Mouse (Mus musculus) MEL (cell line): ENCODE measurements around the gene Bud31. TPM values are rescaled to one million over a fixed set of nuclear protein-coding genes. Genes with fewer than 3 reads are reported as not detected.

ENCODE experiments used
- DNase-seq: peaks from one replicate; pipeline ENCODE4 v3.0.0; 2011; ENCODE audit warnings: low read depth, low spot score
- H3K27ac ChIP-seq: 2 replicates; pipeline ENCODE4 v1.5.1; 2012; ENCODE audit warnings: low read depth, mild to moderate bottlenecking, control low read depth, low read length, moderate library complexity; ENCODE audit not compliant: control insufficient read depth
- H3K27me3 ChIP-seq, 2 experiments: fragments of 150-350 bp in 1 of 2; sonication (generic) in 1 of 2; 2 replicates each; pipeline ENCODE4 v1.6.1; 2012; ENCODE audit warnings: low read length in 2 of 2, mild to moderate bottlenecking in 2 of 2, improper control_type of control experiment in 1 of 2, moderate library complexity in 1 of 2; ENCODE audit not compliant: insufficient read depth in 2 of 2, control insufficient read depth in 1 of 2
- H3K36me3 ChIP-seq, 2 experiments: 2 replicates each; pipeline ENCODE4 v1.6.1; 2012 to 2014; ENCODE audit warnings: low read length in 2 of 2, improper control_type of control experiment in 1 of 2, inconsistent platforms in 1 of 2, mild to moderate bottlenecking in 1 of 2; ENCODE audit not compliant: insufficient read depth in 2 of 2, control insufficient read depth in 1 of 2
- H3K4me1 ChIP-seq, 2 experiments: fragments of 150-350 bp in 1 of 2; sonication (generic) in 1 of 2; 2 replicates each; pipeline ENCODE4 v1.6.1; 2012; ENCODE audit warnings: low read length in 2 of 2, improper control_type of control experiment in 1 of 2, mild to moderate bottlenecking in 1 of 2; ENCODE audit not compliant: insufficient read depth in 2 of 2, control insufficient read depth in 1 of 2
- H3K4me3 ChIP-seq, 2 experiments: fragments of 150-350 bp in 1 of 2; sonication (generic) in 1 of 2; 2 replicates each; pipeline ENCODE4 v1.5.1; 2012; ENCODE audit warnings: low read depth in 2 of 2, low read length in 2 of 2, mild to moderate bottlenecking in 2 of 2, moderate library complexity in 2 of 2, control low read depth in 1 of 2, improper control_type of control experiment in 1 of 2; ENCODE audit not compliant: control insufficient read depth in 1 of 2, insufficient read depth in 1 of 2
- H3K79me2 ChIP-seq: 2 replicates; pipeline ENCODE4 v1.6.1; 2012; ENCODE audit warnings: mild to moderate bottlenecking, low read length, moderate library complexity; ENCODE audit not compliant: control insufficient read depth, poor library complexity, insufficient read depth
- H3K9ac ChIP-seq: 2 replicates; pipeline ENCODE4 v1.6.1; 2012; ENCODE audit warnings: low read depth, mild to moderate bottlenecking, control low read depth, low read length, moderate library complexity; ENCODE audit not compliant: control insufficient read depth, poor library complexity, severe bottlenecking
- H3K9me3 ChIP-seq: fragments of 150-350 bp; sonication (generic); replicated peaks from 2 replicates; pipeline ENCODE4 v1.6.1; 2012; ENCODE audit warnings: mild to moderate bottlenecking, low read length, improper control_type of control experiment, moderate library complexity; ENCODE audit not compliant: insufficient read depth
- ELF1 ChIP-seq: IDR thresholded peaks from 2 replicates; pipeline ENCODE4 v1.6.1; 2014; ENCODE audit warnings: low read depth, mild to moderate bottlenecking, inconsistent platforms, low read length, improper control_type of control experiment, moderate library complexity
- ETS1 ChIP-seq: IDR thresholded peaks from 2 replicates; pipeline ENCODE4 v1.6.1; 2012; ENCODE audit warnings: low read depth, mild to moderate bottlenecking, inconsistent platforms, low read length, improper control_type of control experiment, moderate library complexity
- HCFC1 ChIP-seq: IDR thresholded peaks from 2 replicates; pipeline ENCODE4 v1.6.1; 2012; ENCODE audit warnings: low read depth, mild to moderate bottlenecking, inconsistent platforms, low read length, improper control_type of control experiment, moderate library complexity
- JUND ChIP-seq: IDR thresholded peaks from 2 replicates; pipeline ENCODE4 v1.6.1; 2011; ENCODE audit warnings: low read depth, mild to moderate bottlenecking, improper control_type of control experiment, low read length
- MAFK ChIP-seq: IDR thresholded peaks from 2 replicates; pipeline ENCODE4 v1.6.1; 2011; ENCODE audit warnings: low read depth, mild to moderate bottlenecking, low read length, improper control_type of control experiment, borderline replicate concordance
- MEF2A ChIP-seq: IDR thresholded peaks from 2 replicates; pipeline ENCODE4 v1.6.1; 2014; ENCODE audit warnings: low read depth, mild to moderate bottlenecking, inconsistent platforms, low read length, improper control_type of control experiment; ENCODE audit not compliant: poor library complexity, insufficient replicate concordance, severe bottlenecking; ENCODE audit errors: extremely low read depth
- MXI1 ChIP-seq: IDR thresholded peaks from 2 replicates; pipeline ENCODE4 v1.6.1; 2011; ENCODE audit warnings: mild to moderate bottlenecking, low read depth, low read length, improper control_type of control experiment
- MYC ChIP-seq: IDR thresholded peaks from 2 replicates; pipeline ENCODE4 v1.6.1; 2011; ENCODE audit warnings: low read depth, mild to moderate bottlenecking, low read length, improper control_type of control experiment, moderate library complexity
- NELFE ChIP-seq: IDR thresholded peaks from 2 replicates; pipeline ENCODE4 v1.6.1; 2011; ENCODE audit warnings: low read depth, low read length, improper control_type of control experiment
- NRF1 ChIP-seq: IDR thresholded peaks from 2 replicates; pipeline ENCODE4 v1.6.1; 2014; ENCODE audit warnings: low read depth, mild to moderate bottlenecking, inconsistent platforms, low read length, improper control_type of control experiment, moderate library complexity; ENCODE audit not compliant: poor library complexity, insufficient read depth, severe bottlenecking
- POLR2AphosphoS2 ChIP-seq: IDR thresholded peaks from 2 replicates; pipeline ENCODE4 v1.6.1; 2011; ENCODE audit warnings: low read length, improper control_type of control experiment
- POLR2AphosphoS5 ChIP-seq: IDR thresholded peaks from 2 replicates; pipeline ENCODE4 v1.6.1; 2012; ENCODE audit warnings: low read depth, borderline replicate concordance, mild to moderate bottlenecking, inconsistent platforms, low read length, moderate library complexity, mixed read lengths
- RCOR1 ChIP-seq: IDR thresholded peaks from 2 replicates; pipeline ENCODE4 v1.6.1; 2012; ENCODE audit warnings: low read depth, mild to moderate bottlenecking, inconsistent platforms, low read length, improper control_type of control experiment
- TAL1 ChIP-seq: IDR thresholded peaks from 2 replicates; pipeline ENCODE4 v1.6.1; 2012; ENCODE audit warnings: mild to moderate bottlenecking, inconsistent platforms, low read length, moderate library complexity, mixed read lengths
- TBP ChIP-seq: IDR thresholded peaks from 2 replicates; pipeline ENCODE4 v1.8.0; 2011; ENCODE audit warnings: low read depth, low read length, improper control_type of control experiment
- USF1 ChIP-seq: IDR thresholded peaks from 2 replicates; pipeline ENCODE4 v1.6.1; 2014; ENCODE audit warnings: low read depth, mild to moderate bottlenecking, inconsistent platforms, low read length, improper control_type of control experiment, moderate library complexity
- USF2 ChIP-seq, 2 experiments: IDR thresholded peaks; 2 replicates each; pipeline ENCODE4 v1.6.1; 2011 to 2012; ENCODE audit warnings: improper control_type of control experiment in 2 of 2, low read length in 2 of 2, borderline replicate concordance in 1 of 2, inconsistent platforms in 1 of 2, low read depth in 1 of 2, mild to moderate bottlenecking in 1 of 2; ENCODE audit not compliant: insufficient read depth in 1 of 2
- ZKSCAN1 ChIP-seq: IDR thresholded peaks from 2 replicates; pipeline ENCODE4 v1.6.1; 2012; ENCODE audit warnings: low read depth, mild to moderate bottlenecking, inconsistent platforms, low read length, improper control_type of control experiment, moderate library complexity
- ZMIZ1 ChIP-seq: IDR thresholded peaks from 2 replicates; pipeline ENCODE4 v1.6.1; 2012; ENCODE audit warnings: low read depth, mild to moderate bottlenecking, inconsistent platforms, low read length, improper control_type of control experiment, moderate library complexity
- ZNF384 ChIP-seq: IDR thresholded peaks from 2 replicates; pipeline ENCODE4 v1.6.1; 2012; ENCODE audit warnings: low read depth, mild to moderate bottlenecking, inconsistent platforms, low read length, improper control_type of control experiment
- polyA plus RNA-seq, 2 experiments: library from polyadenylated mRNA; stranded (reverse) in 1 of 2; unstranded in 1 of 2; fragments of >175 nt in 1 of 2; fragments of >200 nt in 1 of 2; gene quantifications; 2 replicates each; pipeline versions ENCODE4 v1.2.1 to v1.2.4; 2012; ENCODE audit warnings: low replicate concordance in 2 of 2, low read depth in 1 of 2; ENCODE audit not compliant: insufficient read length in 2 of 2, insufficient read depth in 1 of 2, missing spikeins in 1 of 2
- total RNA-seq: library from RNA; depleted of rRNA; stranded (reverse); fragments of 300-350 nt; gene quantifications from 2 replicates; pipeline ENCODE4 v1.2.3, GENCODE M21; 2012

Bud31 gene
- total and polyA plus RNA-seq, 3 experiments, result 193 to 207 TPM; not detected in 1

DNA sequence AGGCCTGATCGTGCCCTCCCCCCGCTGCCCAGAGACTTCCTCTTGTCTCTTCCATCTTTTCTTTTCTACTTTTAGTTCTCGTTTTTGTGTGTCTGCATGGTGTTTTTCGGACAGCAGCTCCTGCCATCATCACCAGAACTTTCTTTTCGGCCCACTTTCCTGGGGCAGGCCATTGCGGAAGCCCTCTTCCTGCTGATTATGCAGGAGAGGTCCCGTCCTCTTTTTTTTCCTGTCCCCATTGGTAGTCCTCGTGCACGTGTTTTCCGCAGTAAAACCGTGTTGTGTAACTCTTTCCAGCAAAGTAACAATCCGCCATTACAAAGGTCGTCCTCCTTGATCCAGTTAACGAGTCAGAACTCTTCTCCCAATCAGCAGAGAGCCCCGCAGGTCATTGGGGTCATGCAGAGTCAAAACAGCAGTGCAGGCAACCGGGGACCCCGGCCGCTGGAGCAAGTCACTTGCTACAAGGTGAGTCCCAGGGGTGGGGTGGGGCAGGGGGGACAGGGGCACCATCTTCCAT lies 38.4 kb downstream of the Bud31 start:
- H3K9ac ChIP-seq, result no peak overlapping the region
- H3K27ac ChIP-seq, result no peak overlapping the region
- H3K36me3 ChIP-seq, result peaks cover 0 to 15% of the 10 kb centered on the region in 2 experiments; a peak in 2 of 4 replicates
- H3K4me1 ChIP-seq, result no peaks in the 10 kb centered on the region
- H3K9me3 ChIP-seq, result no peaks in the 10 kb centered on the region
- H3K79me2 ChIP-seq, result no peaks in the 10 kb centered on the region
- no peaks in the 10 kb centered on the region for H3K27me3 ChIP-seq
- no peak overlapping the region for H3K4me3 ChIP-seq
- DNase-seq, result no peak
- TF ChIP-seq POLR2AphosphoS5 (no peak), TAL1 (no peak), RCOR1 (no peak), MEF2A (no peak), ELF1 (no peak), MXI1 (no peak), USF1 (no peak), HCFC1 (no peak), ZNF384 (no peak), USF2 (IDR thresholded peaks at IDR 0.05; ENCODE audit: borderline replicate concordance in 1 of 2, insufficient read depth in 1 of 2, low read depth in 1 of 2, low read length in 2 of 2) (no peak), MAFK (no peak), NELFE (no peak), ZKSCAN1 (no peak), ETS1 (no peak), ZMIZ1 (no peak), NRF1 (no peak), MYC (no peak), JUND (no peak), POLR2AphosphoS2 (no peak)

DNA sequence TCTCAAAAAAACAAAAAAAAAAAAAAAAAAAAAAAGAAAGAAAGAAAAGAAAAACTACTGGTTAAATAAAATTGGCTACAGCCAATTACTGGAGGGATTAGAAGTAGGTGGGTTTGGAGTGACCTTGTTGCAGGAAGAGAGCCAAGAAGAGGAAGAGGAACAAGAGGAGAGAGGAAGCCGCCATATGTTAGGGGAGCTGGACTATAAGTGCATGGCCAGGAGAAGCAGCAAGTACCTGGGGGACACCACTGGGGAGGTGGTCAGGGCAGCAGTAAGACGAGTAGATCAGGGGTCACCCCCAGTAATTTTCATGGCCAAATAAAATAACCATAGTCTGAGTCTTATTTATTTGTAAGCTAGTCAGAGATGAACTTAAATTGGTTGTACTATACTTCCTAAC lies 45.1 kb downstream of the Bud31 start:
- H3K9me3 ChIP-seq, result no peaks in the 10 kb centered on the region
- H3K4me1 ChIP-seq, result peaks cover 0 to 14% of the 10 kb centered on the region in 2 experiments; a peak in 3 of 4 replicates
- TF ChIP-seq POLR2AphosphoS2 (0 out of 2 replicates have a peak, but pooled peaks have one; percentile 46), MXI1 (no peak), NRF1 (no peak), TBP (no peak)
- H3K36me3 ChIP-seq, result peaks cover 10 to 16% of the 10 kb centered on the region in 2 experiments
- H3K9ac ChIP-seq, result no peak overlapping the region
- no peak overlapping the region for H3K4me3 ChIP-seq
- no peak overlapping the region for H3K27ac ChIP-seq
- no peaks in the 10 kb centered on the region for H3K27me3 ChIP-seq
- no peak for DNase-seq
- H3K79me2 ChIP-seq, result peaks cover 31% of the 10 kb centered on the region
